In genomic region chr10:93809438-93809837, GRCm38 (mm10) we compare ENCODE assay signal across 9 mouse cellular contexts. TPM values are rescaled to one million over a fixed set of nuclear protein-coding genes. Genes with fewer than 3 reads are reported as not detected.
"Had no signal": no experiment of that assay in that cellular context is flagged by ENCODE, and none has a peak within 500 bp of the region (broad histone marks: within the 10 kb centered on the region; RNA-seq: fewer than 3 reads in every experiment).

No protein-coding gene starts in this region.

RNA-seq across cellular contexts. Expression of gene Usp44, which starts 21.9 kb away (rescaled TPM):
- total RNA-seq: heart, adult 2 months; heart, postnatal 36 days; layer of hippocampus, adult 18-20 months; layer of hippocampus, postnatal 10 days; layer of hippocampus, postnatal 25 days; left cerebral cortex, adult 2 months; left cerebral cortex, postnatal 14 days; left cerebral cortex, postnatal 36 days had no signal
- polyA plus RNA-seq: heart, adult 2 months; heart, postnatal 0 days had no signal
